Mouse (Mus musculus) liver, embryonic 13.5 days (tissue): ENCODE data around the gene Plcg1. TPM values are rescaled to one million over a fixed set of nuclear protein-coding genes. Genes with fewer than 3 reads are reported as not detected.

ENCODE experiments used
- ATAC-seq: fragments of 200-750 bp; cut with Nextera tagmentation; 2 replicates; pipeline ENCODE4 v1.8.0; 2017; ENCODE audit warnings: low read depth, mild to moderate bottlenecking, moderate number of reproducible peaks, moderate library complexity
- DNase-seq: peaks from one replicate; pipeline ENCODE4 v3.0.0; 2022
- H3K27ac ChIP-seq: fragments of 300-500 bp; sonication (generic); 2 replicates; pipeline ENCODE4 v1.5.1; 2015; ENCODE audit warnings: moderate library complexity, mild to moderate bottlenecking, inconsistent platforms
- H3K27me3 ChIP-seq: fragments of 300-500 bp; sonication (generic); 2 replicates; pipeline ENCODE4 v1.6.1; 2015; ENCODE audit warnings: mild to moderate bottlenecking, inconsistent platforms
- H3K36me3 ChIP-seq: fragments of 300-500 bp; sonication (generic); 2 replicates; pipeline ENCODE4 v1.6.1; 2015; ENCODE audit warnings: mild to moderate bottlenecking, inconsistent platforms
- H3K4me1 ChIP-seq: fragments of 300-500 bp; sonication (generic); replicated peaks from 2 replicates; pipeline ENCODE4 v1.6.1; 2015; ENCODE audit warnings: inconsistent platforms
- H3K4me2 ChIP-seq: fragments of 300-500 bp; sonication (generic); 2 replicates; pipeline ENCODE4 v1.6.1; 2015; ENCODE audit warnings: inconsistent platforms, mild to moderate bottlenecking, moderate library complexity
- H3K4me3 ChIP-seq: fragments of 300-500 bp; sonication (generic); replicated peaks from 2 replicates; pipeline ENCODE4 v1.5.1; 2015; ENCODE audit warnings: mild to moderate bottlenecking, inconsistent platforms
- H3K9ac ChIP-seq: fragments of 300-500 bp; sonication (generic); 2 replicates; pipeline ENCODE4 v1.6.1; 2015; ENCODE audit warnings: mild to moderate bottlenecking, inconsistent platforms
- H3K9me3 ChIP-seq: fragments of 300-500 bp; sonication (generic); replicated peaks from 2 replicates; pipeline ENCODE4 v1.6.1; 2016; ENCODE audit warnings: inconsistent platforms
- WGBS: fragments of 180-500 bp; shearing (Covaris S2); methylation state at CpG from one replicate; pipeline ENCODE4 v1.1.7; 2015; ENCODE audit not compliant: insufficient replicate concordance; 5-methylcytosine and 5-hydroxymethylcytosine counted together
- polyA plus RNA-seq: library from polyadenylated mRNA; unstranded; fragments of >200 nt; fragmentation: Nextera tagmentation; extraction: Ambion mirVana; gene quantifications from 2 replicates; pipeline ENCODE4 v1.2.1, GENCODE M21; 2015

Plcg1 gene
- polyA plus RNA-seq, 1 experiment from 2014 or later = 5.2 TPM

DNA sequence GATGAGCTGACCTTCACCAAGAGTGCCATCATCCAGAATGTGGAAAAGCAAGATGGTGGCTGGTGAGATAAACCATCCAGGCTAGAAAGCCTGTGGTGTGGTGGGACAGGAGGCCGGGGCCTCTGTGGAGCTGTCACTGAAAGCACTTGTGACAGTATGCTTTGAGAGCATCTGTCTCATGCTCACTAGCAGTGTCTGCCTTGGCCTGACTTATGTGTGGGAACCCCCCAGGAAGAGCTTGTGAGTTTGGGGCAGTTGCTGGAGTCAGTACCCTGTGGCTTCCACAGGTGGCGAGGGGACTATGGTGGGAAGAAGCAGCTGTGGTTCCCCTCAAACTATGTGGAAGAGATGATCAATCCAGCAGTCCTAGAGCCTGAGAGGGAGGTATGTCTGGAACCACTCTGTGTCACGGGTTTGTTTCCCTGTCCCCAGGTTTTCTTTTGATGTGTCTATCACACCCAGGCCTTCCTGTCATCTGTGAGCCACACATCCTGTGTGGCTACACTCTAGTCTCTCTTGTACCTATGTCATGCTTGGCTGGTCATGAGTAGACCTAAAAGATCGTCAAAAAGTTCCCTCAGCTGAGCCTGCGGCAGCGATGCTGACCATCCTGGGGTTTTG lies 25.6 kb downstream of the Plcg1 start:
- no peak overlapping the region for H3K27ac ChIP-seq
- 63% methylated on average over 6 of the region's 6 CpGs for WGBS
- no peak overlapping the region for H3K4me3 ChIP-seq
- no peak for ATAC-seq
- H3K9ac ChIP-seq = no peak overlapping the region
- H3K9me3 ChIP-seq = no peaks in the 10 kb centered on the region
- no peaks in the 10 kb centered on the region for H3K4me1 ChIP-seq
- no peak overlapping the region for H3K4me2 ChIP-seq
- no peaks in the 10 kb centered on the region for H3K27me3 ChIP-seq
- DNase-seq = no peak
- H3K36me3 ChIP-seq = peaks cover 43% of the 10 kb centered on the region

DNA sequence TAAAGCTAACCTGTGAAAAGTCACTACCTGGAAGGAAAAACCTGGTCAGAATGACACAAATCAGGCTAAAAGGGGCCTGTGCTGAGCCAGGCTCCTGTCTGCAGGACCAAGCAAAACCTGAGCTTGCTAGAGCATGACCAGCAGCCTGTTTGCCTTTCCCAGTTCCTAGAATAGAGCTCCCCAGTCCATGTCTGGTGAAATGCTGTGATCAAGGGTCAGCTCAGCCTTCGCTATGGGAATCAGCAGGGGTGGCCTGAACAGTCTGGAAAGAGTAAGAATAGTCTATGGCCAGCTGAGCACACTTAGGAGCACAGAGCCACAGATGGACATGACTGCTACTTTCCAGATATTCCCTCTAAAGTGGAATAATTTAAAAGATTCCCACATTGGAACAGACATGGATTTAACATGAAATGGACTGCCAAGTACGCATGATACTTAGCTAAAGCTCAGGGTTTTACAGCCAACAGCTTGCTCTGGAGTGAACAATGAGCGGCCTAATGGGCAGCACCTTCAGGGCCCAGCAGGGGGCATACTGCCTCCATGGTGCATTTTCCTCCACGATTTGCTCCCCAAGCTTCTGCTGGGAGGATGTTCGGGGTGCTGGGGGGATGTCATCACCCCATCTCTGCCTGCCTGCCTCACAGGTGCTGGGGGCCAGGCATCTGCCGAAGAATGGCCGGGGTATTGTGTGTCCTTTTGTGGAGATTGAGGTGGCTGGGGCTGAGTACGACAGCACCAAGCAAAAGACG lies 29.5 kb downstream of the Plcg1 start:
- Histone ChIP-seq H3K27me3 (no peaks in the 10 kb centered on the region), H3K27ac (no peak overlapping the region), H3K4me3 (no peak overlapping the region), H3K9me3 (no peaks in the 10 kb centered on the region), H3K4me1 (no peaks in the 10 kb centered on the region), H3K9ac (no peak overlapping the region), H3K36me3 (peaks cover 20% of the 10 kb centered on the region; the same call in 1 of the 2 replicates), H3K4me2 (no peak overlapping the region)
- WGBS = 65% methylated on average over 9 of the region's 9 CpGs
- ATAC-seq (no peak), DNase-seq (no peak)

GRCm38 (mm10) chr2:160763816-160764215 lies 32.7 kb downstream of the Plcg1 start:
- Histone ChIP-seq H3K9me3 (no peaks in the 10 kb centered on the region), H3K27ac (no peak overlapping the region), H3K36me3 (peaks cover 14% of the 10 kb centered on the region; the same call in 1 of the 2 replicates), H3K27me3 (no peaks in the 10 kb centered on the region), H3K9ac (no peak overlapping the region), H3K4me1 (no peaks in the 10 kb centered on the region), H3K4me3 (no peak overlapping the region), H3K4me2 (no peak overlapping the region)
- WGBS = 62% methylated on average over 3 of the region's 3 CpGs
- ATAC-seq (no peak), DNase-seq (no peak)

- H3K4me1 ChIP-seq = no peaks in the 10 kb centered on the region
- no peak for DNase-seq
- WGBS = 54% methylated on average over 2 of the region's 2 CpGs
- H3K4me2 ChIP-seq = no peak overlapping the region
- H3K9ac ChIP-seq = no peak overlapping the region
- no peaks in the 10 kb centered on the region for H3K9me3 ChIP-seq
- ATAC-seq = no peak
- no peak overlapping the region for H3K27ac ChIP-seq
- H3K36me3 ChIP-seq = peaks cover 11% of the 10 kb centered on the region; the same call in 1 of the 2 replicates
- H3K4me3 ChIP-seq = no peak overlapping the region
- no peaks in the 10 kb centered on the region for H3K27me3 ChIP-seq
Measured at GRCm38 (mm10) chr2:160764386-160764785, 33.3 kb downstream of the Plcg1 start.

GRCm38 (mm10) chr2:160765096-160765495 lies 34.0 kb downstream of the Plcg1 start:
- Histone ChIP-seq H3K9ac (no peak overlapping the region), H3K4me3 (no peak overlapping the region), H3K27ac (no peak overlapping the region), H3K4me2 (no peak overlapping the region), H3K36me3 (peaks cover 8% of the 10 kb centered on the region; the same call in 1 of the 2 replicates), H3K9me3 (no peaks in the 10 kb centered on the region), H3K4me1 (no peaks in the 10 kb centered on the region), H3K27me3 (no peaks in the 10 kb centered on the region)
- ATAC-seq (no peak), DNase-seq (no peak)
- 61% methylated on average over 3 of the region's 3 CpGs for WGBS

DNA sequence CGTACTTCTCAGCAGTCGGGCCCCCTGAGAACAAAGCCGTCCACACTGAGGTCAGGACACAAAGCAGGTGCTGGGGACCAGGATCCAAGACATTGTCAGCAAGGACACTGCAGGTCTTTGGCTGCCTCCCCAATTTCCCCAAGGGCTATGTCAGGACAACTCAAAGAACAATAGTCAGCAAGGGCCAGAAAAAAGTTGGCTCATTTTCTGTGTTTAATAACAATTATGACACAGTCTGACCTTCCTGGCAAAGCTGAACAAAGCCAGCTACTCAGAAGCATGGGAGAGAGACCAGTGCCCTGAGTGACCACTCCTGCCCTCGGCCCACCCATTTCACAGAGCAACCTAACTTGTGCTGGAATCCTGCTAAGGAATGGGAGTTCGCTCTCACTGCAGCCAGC lies 35.3 kb downstream of the Plcg1 start:
- Histone ChIP-seq H3K4me1 (no peaks in the 10 kb centered on the region), H3K9me3 (no peaks in the 10 kb centered on the region), H3K36me3 (peaks cover 6% of the 10 kb centered on the region; the same call in 1 of the 2 replicates), H3K4me3 (no peak overlapping the region), H3K4me2 (no peak overlapping the region), H3K27ac (no peak overlapping the region), H3K27me3 (no peaks in the 10 kb centered on the region), H3K9ac (no peak overlapping the region)
- ATAC-seq (no peak), DNase-seq (no peak)
- 65% methylated on average over 5 of the region's 5 CpGs for WGBS

GRCm38 (mm10) chr2:160767201-160767600 lies 36.1 kb downstream of the Plcg1 start:
- no peaks in the 10 kb centered on the region for H3K9me3 ChIP-seq
- no peak overlapping the region for H3K9ac ChIP-seq
- DNase-seq = no peak
- 0 out of 2 replicates have a peak, but pooled peaks cover 2% of the 10 kb centered on the region for H3K36me3 ChIP-seq
- WGBS = 74% methylated on average over 2 of the region's 2 CpGs
- no peak overlapping the region for H3K27ac ChIP-seq
- no peaks in the 10 kb centered on the region for H3K27me3 ChIP-seq
- H3K4me2 ChIP-seq = no peak overlapping the region
- no peak overlapping the region for H3K4me3 ChIP-seq
- no peaks in the 10 kb centered on the region for H3K4me1 ChIP-seq
- no peak for ATAC-seq

GRCm38 (mm10) chr2:160768097-160768695 lies 37.1 kb downstream of the Plcg1 start:
- H3K4me3 ChIP-seq = no peak overlapping the region
- no peak for DNase-seq
- 63% methylated on average over 4 of the region's 4 CpGs for WGBS

DNA sequence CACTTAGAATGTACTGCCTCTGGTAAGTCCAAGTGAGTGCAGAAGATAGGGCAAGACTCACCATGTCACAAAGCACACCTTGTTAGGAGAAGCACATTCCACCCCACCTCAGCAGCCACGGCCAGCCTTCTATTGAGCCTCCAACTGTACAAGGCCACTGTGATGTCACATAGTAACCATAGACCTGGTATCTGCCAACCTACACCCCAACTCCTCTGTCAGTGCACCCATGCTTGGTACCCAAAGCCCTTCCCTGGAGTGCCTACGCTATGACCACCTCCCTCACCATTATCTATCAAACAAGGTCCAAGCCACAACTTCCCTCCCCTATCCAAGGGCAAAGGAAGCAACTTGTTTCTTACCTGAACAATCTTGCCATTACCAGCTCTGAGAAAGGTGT lies 37.9 kb downstream of the Plcg1 start:
- no peak for DNase-seq
- WGBS = 61% methylated on average over 2 of the region's 2 CpGs
- no peak overlapping the region for H3K4me2 ChIP-seq

More at GRCm38 (mm10) chr2:160768097-160768695, 37.1 kb downstream of the Plcg1 start:
- no peak for ATAC-seq
- Histone ChIP-seq H3K9ac (no peak overlapping the region), H3K27ac (no peak overlapping the region), H3K36me3 (no peaks in the 10 kb centered on the region), H3K4me2 (no peak overlapping the region), H3K27me3 (no peaks in the 10 kb centered on the region), H3K4me1 (no peaks in the 10 kb centered on the region), H3K9me3 (no peaks in the 10 kb centered on the region)

GRCm38 (mm10) chr2:160770409-160770808 lies 39.3 kb downstream of the Plcg1 start:
- Histone ChIP-seq H3K27me3 (no peaks in the 10 kb centered on the region), H3K4me3 (no peak overlapping the region), H3K4me1 (no peaks in the 10 kb centered on the region), H3K9ac (no peak overlapping the region), H3K27ac (no peak overlapping the region), H3K36me3 (no peaks in the 10 kb centered on the region), H3K9me3 (no peaks in the 10 kb centered on the region), H3K4me2 (no peak overlapping the region)
- DNase-seq (no peak), ATAC-seq (no peak)

More for the DNA sequence above, 37.9 kb downstream of the Plcg1 start:
- Histone ChIP-seq H3K36me3 (no peaks in the 10 kb centered on the region), H3K4me3 (no peak overlapping the region), H3K27ac (no peak overlapping the region), H3K4me1 (no peaks in the 10 kb centered on the region), H3K27me3 (no peaks in the 10 kb centered on the region), H3K9me3 (no peaks in the 10 kb centered on the region), H3K9ac (no peak overlapping the region)
- ATAC-seq = no peak

DNA sequence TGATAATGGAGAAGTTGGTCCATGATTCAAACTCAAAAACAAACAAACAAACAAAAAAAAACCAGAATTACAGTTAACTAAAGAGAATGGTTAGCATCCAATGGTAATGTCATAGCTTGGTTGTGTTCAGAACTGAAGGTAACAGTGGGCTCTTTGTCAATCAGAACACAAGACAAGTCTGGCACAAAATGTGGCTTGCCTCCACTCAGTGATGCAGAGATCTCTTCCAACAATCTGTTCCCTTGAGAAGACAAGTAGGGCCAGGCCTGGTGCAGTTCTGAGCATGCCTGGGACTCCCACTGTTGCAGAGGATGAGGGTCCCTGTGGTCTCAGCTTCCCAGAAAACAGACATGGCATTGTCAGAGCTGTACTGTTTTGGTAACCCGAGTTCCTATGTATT lies 39.8 kb downstream of the Plcg1 start:
- H3K27me3 ChIP-seq = no peaks in the 10 kb centered on the region
- no peak overlapping the region for H3K9ac ChIP-seq
- H3K36me3 ChIP-seq = no peaks in the 10 kb centered on the region
- no peaks in the 10 kb centered on the region for H3K9me3 ChIP-seq
- DNase-seq (no peak), ATAC-seq (no peak)
- H3K4me1 ChIP-seq = no peaks in the 10 kb centered on the region
- H3K4me3 ChIP-seq = no peak overlapping the region
- no peak overlapping the region for H3K4me2 ChIP-seq
- WGBS = 72% methylated on average over 1 of the region's 1 CpGs
- H3K27ac ChIP-seq = no peak overlapping the region
